Mouse (Mus musculus) hematopoietic stem cell, adult 5-6 weeks (primary cell): ENCODE data around the gene Pnp. TPM values are rescaled to one million over a fixed set of nuclear protein-coding genes. Genes with fewer than 3 reads are reported as not detected.
A peak's percentile ranks its signal among the peaks of the same experiment; 100 is the strongest.
"Not testable (repeated sequence)": the region's sequence is repeated elsewhere in the genome, so short reads cannot be mapped to it uniquely, and the experiment has no call there.

ENCODE experiments used
- ATAC-seq, 2 experiments: fragments of 125-278 bp in 1 of 2; replicated peaks in 1 of 2; 2 replicates each; pipeline ENCODE4 v1.8.0; 2016 to 2017; ENCODE audit warnings: inconsistent platforms in 2 of 2, mild to moderate bottlenecking in 2 of 2, moderate number of reproducible peaks in 2 of 2, low read depth in 1 of 2, moderate TSS enrichment in 1 of 2; ENCODE audit not compliant: low FRiP score in 2 of 2, poor library complexity in 2 of 2, severe bottlenecking in 2 of 2, insufficient read depth in 1 of 2, low TSS enrichment in 1 of 2
- total RNA-seq: library from RNA; stranded (forward); fragments of 172-1452, 232-1000 nt; gene quantifications from 2 replicates; pipeline ENCODE4 v1.2.3, GENCODE M21; 2017

Pnp gene
- total RNA-seq, 1 experiment from 2014 or later: 101 TPM

DNA sequence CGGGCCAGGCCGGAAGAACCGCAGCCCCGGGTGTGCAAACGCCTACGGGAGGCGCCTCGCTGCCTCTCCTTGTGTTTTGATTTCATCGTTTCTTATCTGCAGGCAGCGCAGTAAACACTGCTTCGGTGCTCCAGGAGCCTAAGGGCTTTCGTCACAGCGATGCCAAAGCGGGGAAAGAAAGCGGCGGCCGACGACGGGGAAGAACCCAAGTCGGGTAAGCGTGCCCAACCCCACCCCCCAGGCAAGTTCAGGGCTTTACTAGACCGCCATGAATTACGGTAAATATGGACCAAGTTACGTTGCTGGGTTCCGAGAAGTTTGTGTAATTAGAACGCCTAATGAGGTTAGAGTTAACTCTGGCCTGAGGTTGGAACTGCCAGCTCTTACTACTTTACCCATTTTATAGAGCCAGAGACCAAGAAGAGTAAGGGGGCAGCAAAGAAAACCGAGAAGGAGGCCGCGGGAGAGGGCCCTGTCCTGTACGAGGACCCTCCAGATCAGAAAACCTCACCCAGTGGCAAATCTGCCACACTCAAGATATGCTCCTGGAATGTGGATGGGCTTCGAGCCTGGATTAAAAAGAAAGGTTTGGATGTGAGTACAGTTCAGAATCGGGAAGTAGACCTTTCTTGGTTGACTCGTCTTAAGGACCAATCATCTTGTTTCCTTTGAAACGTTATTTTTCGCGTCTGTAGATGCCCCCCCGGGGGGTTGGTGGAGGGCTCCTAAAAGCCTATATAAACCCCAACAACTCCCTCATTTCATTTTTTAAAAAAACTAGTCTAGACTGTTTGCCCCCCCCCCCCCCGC lies 5.6 kb upstream of the Pnp start:
- ATAC-seq: peak in 1 of 2 experiments; percentile 34; a peak in 1 of 4 replicates

- ATAC-seq: no peak
These were observed 3.5 kb upstream of the Pnp start for GRCm38 (mm10) chr14:50927366-50927765.

DNA sequence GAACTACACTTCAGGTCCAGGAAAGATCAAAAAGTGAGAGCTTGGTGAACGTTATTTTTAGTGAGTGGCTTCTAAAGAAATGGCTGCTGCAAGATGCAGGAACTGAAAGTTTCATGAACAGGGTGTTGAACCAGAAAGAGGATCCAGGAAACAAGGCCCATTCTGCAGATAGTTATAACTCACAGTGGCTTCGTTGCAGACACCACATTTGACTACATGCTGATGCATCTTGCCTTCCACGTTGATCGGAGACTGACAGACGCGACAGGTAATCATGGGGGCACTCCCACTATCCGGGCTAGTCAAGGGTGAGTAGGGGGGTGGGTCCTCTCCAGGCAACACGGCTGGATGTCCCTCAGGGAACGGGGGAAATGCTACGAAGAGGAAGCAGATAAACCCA lies 931 bp upstream of the Pnp start:
- no peak for ATAC-seq

DNA sequence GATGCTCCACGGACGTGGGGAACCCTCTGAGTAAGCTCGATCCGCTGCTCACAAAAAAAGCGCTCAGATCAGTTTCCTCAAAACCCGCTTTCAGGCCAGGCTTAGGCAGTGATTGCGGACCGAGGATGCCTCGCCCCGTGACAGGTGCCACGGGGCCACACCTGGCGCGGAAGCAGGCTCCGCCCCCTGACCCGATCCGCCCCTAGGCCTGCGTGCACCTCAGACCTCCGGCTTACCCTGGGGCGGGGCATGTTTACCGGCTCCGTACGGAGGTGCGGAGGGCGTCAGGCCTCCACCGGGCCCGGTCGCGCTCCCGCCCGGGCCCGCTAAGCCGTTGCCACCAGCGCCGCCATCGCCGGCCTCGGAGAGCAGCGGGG lies 517 bp upstream of the Pnp start:
- ATAC-seq: peak in 1 of 2 experiments; percentile 6; a peak in 1 of 4 replicates

GRCm38 (mm10) chr14:50931493-50932020 lies 675 bp downstream of the Pnp start:
- peak in 1 of 2 experiments; percentile 17; a peak in 2 of 4 replicates for ATAC-seq

GRCm38 (mm10) chr14:50936649-50937048 lies 5.8 kb downstream of the Pnp start:
- ATAC-seq: no peak

DNA sequence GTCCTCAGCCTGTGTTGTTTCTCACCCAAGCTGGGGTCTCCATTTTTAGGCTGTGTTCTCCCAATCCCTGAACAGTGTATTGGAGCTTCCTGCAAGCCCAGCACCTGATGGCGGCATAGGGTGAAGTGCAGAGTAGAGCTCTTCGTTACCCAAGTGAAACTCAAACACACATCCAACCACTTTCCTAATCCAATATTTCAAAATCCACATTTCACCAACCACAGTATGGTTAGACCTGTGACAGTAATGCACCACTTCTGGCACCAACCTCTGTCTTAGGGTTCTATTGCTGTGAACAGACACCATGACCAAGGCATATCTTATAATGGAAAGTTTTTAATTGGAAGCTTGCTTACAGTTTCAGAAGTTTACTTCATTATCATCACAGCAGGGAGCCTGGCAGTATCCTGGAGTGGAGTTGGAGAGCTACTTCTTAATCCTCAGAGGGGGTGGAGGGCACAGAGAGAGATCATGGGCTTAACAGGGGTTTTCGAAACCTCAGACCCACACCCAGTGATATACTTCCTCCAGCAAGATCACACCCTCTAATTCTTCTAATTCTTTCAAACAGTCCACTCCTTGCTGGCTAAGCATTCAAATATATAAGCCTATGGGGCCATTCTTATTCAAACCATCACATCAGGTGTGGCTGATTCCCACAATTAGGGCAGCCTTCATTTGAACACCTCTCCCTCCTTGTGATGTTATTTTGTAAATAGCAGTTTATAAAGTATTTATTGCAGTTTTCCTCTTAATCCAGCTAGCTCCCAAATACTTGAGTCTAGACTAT lies 7.4 kb downstream of the Pnp start:
- ATAC-seq: peak in 1 of 2 experiments; percentile 47; a peak in 2 of 4 replicates

DNA sequence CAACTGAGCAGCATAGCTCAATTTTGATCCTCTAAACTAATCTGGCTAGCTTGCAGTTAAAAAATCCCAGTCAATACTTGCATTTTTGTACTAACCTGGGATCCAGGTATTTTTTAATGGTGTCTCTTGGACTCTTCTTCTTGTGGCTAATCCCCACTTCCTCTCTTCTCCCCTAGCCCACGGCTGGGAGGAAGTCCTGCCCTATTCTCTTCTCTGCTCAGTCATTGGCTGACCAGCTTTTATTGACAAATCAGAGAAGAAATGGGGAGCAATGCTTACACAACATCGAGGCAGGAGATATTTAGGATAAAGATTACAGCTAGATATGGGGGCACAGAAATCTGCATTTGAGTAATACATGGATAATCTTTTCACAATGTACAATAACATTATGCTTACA lies 8.1 kb downstream of the Pnp start:
- ATAC-seq: peak in 1 of 2 experiments; percentile 64; a peak in 1 of 4 replicates

GRCm38 (mm10) chr14:50943932-50944667 lies 13.2 kb downstream of the Pnp start, which contains the start of gene Gm49342:
Gene Gm49342, plus strand, starts transcription at chr14:50944517.
- peak; percentile 97 to 98 for ATAC-seq

GRCm38 (mm10) chr14:50944668-50945033 lies 13.8 kb downstream of the Pnp start:
- ATAC-seq: peak; percentile 81 to 85

DNA sequence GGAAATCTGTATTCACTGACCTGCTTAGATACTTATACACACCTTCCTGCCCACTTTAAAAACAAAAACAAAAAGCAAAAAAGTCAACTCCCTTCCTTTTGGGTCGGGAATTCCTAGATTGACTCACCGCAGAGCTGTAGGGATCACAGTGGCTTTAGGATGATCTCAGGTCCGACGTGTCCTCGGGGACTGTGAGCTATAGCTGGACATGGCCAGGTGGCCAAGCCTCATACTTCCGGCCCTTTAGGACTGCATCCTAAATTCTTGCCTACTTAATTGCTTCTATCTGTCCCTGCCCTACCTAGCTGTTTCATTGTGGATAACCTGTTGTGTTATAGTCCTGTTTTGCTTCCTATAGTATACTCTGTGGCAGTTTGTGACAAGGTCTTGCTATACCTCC lies 14.2 kb downstream of the Pnp start:
- not testable (repeated sequence) for ATAC-seq

DNA sequence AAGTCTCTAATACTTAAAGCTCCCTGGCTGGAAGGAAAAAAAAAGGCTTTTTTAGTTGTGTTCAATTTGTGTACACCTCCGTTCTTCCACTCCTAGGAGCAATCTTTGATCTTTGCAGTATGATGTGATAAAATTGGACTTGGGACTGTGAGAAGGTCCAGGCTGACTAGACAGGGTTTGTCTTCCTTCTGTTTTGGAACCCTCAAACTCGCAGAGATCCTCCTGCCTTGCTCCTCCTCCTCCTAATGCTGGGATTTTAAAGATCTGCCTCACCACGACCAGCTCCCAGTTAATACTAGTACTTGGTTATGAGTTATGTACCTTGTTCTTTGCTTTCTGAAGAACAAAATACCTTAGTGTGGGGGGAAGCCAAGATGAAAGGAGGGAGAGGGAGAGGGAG lies 14.6 kb downstream of the Pnp start:
- not testable (repeated sequence) for ATAC-seq

- no peak; a peak in 1 of 4 replicates for ATAC-seq
These were observed 24.6 kb downstream of the Pnp start for GRCm38 (mm10) chr14:50955487-50955886.

DNA sequence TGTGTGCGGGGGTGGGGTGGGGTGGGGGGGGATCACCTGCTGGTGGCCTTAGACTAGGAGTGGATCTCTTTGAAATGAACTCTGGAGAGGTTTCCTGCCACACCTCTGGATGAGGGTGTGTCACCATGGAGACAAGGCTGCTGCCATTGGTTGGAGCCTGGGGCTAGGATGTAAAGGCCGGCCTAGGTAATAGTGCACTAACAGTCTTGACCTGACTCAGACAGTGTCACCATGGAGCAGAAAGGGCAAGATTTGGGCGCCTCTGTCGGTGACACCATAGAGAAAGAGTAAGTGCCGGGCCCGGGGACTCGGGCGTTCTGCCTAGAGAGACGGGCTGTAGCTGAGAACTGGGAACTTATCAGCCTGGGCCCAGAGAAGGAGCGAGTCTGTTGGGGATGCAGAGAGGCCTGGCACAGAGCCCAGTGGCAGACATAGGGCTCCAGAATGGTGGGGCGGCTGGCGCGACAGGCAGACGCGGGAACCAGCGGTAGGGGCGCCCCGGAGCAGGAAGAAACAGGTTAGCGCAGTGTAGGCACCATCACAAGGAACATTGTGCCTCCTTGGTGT lies 25.1 kb downstream of the Pnp start, which contains the start of gene Pnp2:
Gene Pnp2, plus strand, starts transcription at position 51 of the 567 bp plus-strand sequence.
- ATAC-seq: peak; percentile 85 to 94

DNA sequence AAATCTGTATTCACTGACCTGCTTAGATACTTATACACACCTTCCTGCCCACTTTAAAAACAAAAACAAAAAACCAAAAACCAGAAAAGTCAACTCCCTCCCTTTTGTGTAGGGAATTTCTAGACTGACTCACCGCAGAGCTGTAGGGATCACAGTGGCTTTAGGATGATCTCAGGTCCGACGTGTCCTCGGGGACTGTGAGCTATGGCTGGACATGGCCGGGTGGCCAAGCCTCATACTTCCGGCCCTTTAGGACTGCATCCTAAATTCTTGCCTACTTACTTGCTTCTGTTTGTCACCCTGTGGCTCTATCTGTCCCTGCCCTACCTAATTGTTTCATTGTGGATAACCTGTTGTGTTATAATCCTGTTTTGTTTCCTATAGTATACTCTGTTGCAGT lies 25.8 kb downstream of the Pnp start:
- not testable (repeated sequence) for ATAC-seq

GRCm38 (mm10) chr14:50957146-50957545 lies 26.3 kb downstream of the Pnp start:
- not testable (repeated sequence) for ATAC-seq
